Mouse (Mus musculus) layer of hippocampus, adult 8-10 months (tissue): Measurements from ENCODE around the gene Prkag3. TPM values are rescaled to one million over a fixed set of nuclear protein-coding genes. Genes with fewer than 3 reads are reported as not detected.

Source experiments
- DNase-seq, 2 experiments: peaks; one replicate each; pipeline ENCODE4 v3.0.0; 2022; ENCODE audit warnings: low spot score in 2 of 2
- total RNA-seq, 4 experiments: library from RNA; stranded (reverse); gene quantifications; 2 replicates each; pipeline ENCODE4 v1.2.4; 2022

Gene Prkag3
- total RNA-seq, 4 experiments from 2014 or later, result 0.16 to 0.36 (median 0.19) TPM; not detected in 1

- no peak for DNase-seq
Observed at GRCm38 (mm10) chr1:74713859-74714730, 34.9 kb downstream of the Prkag3 start.

GRCm38 (mm10) chr1:74713099-74713858 is 35.7 kb downstream of the Prkag3 start, which contains the start of gene Cyp27a1:
Cyp27a1 (plus strand) TSS chr1:74713574.
- DNase-seq, result peak; percentile 16 to 19

GRCm38 (mm10) chr1:74712461-74713098 is 36.4 kb downstream of the Prkag3 start:
- no peak for DNase-seq

GRCm38 (mm10) chr1:74712046-74712445 is 37.0 kb downstream of the Prkag3 start:
- DNase-seq, result no peak

- DNase-seq, result no peak
Observed at GRCm38 (mm10) chr1:74709566-74709965, 39.5 kb downstream of the Prkag3 start.

GRCm38 (mm10) chr1:74705016-74705415 is 44.0 kb downstream of the Prkag3 start:
- DNase-seq, result no peak

- DNase-seq, result peak in 1 of 2 experiments; percentile 29
Observed at GRCm38 (mm10) chr1:74704156-74704555, 44.9 kb downstream of the Prkag3 start.

GRCm38 (mm10) chr1:74702142-74702553 is 46.9 kb downstream of the Prkag3 start:
- no peak for DNase-seq

- no peak for DNase-seq
Observed at GRCm38 (mm10) chr1:74698791-74699190, 50.2 kb downstream of the Prkag3 start.

- no peak for DNase-seq
Observed at GRCm38 (mm10) chr1:74698353-74698752, 50.7 kb downstream of the Prkag3 start.

GRCm38 (mm10) chr1:74697416-74697815 is 51.6 kb downstream of the Prkag3 start:
- DNase-seq, result no peak

GRCm38 (mm10) chr1:74695836-74696235 is 53.2 kb downstream of the Prkag3 start:
- DNase-seq, result no peak

- DNase-seq, result no peak
Observed at GRCm38 (mm10) chr1:74693891-74694583, 55.0 kb downstream of the Prkag3 start.

Other genes with a start within 250 kb of the Prkag3 start
- gene Cnot9, start 243.2 kb downstream of the Prkag3 start, total RNA-seq, result 10 to 100 TPM; 22.7 to 25.7 (median 24.6) TPM
- 10 to 100 TPM; 22.0 to 29.6 (median 23.6) TPM for gene Plcd4, start 206.3 kb downstream of the Prkag3 start, total RNA-seq
- 10 to 100 TPM; 22.1 to 31.4 (median 24.3) TPM for gene Usp37, start 204.9 kb downstream of the Prkag3 start, total RNA-seq
- 10 to 100 TPM; 28.4 to 36.8 (median 31.7) TPM for gene Zfp142, start 161.0 kb downstream of the Prkag3 start, total RNA-seq
- 10 to 100 TPM; 20.3 to 25.2 (median 23.4) TPM for gene Bcs1l, start 160.9 kb downstream of the Prkag3 start, total RNA-seq
- gene Rnf25, start 147.8 kb downstream of the Prkag3 start, total RNA-seq, result 10 to 100 TPM; 62.0 to 85.5 (median 67.7) TPM
- gene Stk36, start 147.8 kb downstream of the Prkag3 start, total RNA-seq, result 1 to 10 TPM; 3.5 to 8.0 (median 5.4) TPM
- gene Ttll4, start 87.5 kb downstream of the Prkag3 start, total RNA-seq, result 10 to 100 TPM; 25.5 to 35.9 (median 31.1) TPM
- gene Cyp27a1, start 35.6 kb downstream of the Prkag3 start, total RNA-seq, result 1 to 10 TPM; 6.0 to 7.1 (median 7.0) TPM
- 1 to 10 TPM; 1.0 to 1.7 (median 1.4) TPM for gene Wnt6, start 22.7 kb upstream of the Prkag3 start, total RNA-seq
- 1 to 10 TPM; 2.5 to 4.3 (median 3.3) TPM for gene Wnt10a, start 42.3 kb upstream of the Prkag3 start, total RNA-seq
- gene Cdk5r2, start 105.7 kb upstream of the Prkag3 start, total RNA-seq, result 100 to 1,000 TPM; 159 to 177 (median 168) TPM
- gene Fev, start 136.2 kb upstream of the Prkag3 start, total RNA-seq, result not detected
- gene Cryba2, start 143.9 kb upstream of the Prkag3 start, total RNA-seq, result under 1 TPM in 2 of 4 experiments, not detected in 2; 0.74 to 0.82 TPM
- gene Cfap65, start 186.4 kb upstream of the Prkag3 start, total RNA-seq, result 1 to 10 TPM; 3.3 to 4.6 (median 3.6) TPM
- under 1 TPM in 3 of 4 experiments, not detected in 1; 0.20 to 0.37 (median 0.32) TPM for gene Ihh, start 202.5 kb upstream of the Prkag3 start, total RNA-seq